Mouse (Mus musculus): Measurements from ENCODE around the gene Adamts16. TPM values are rescaled to one million over a fixed set of nuclear protein-coding genes. Genes with fewer than 3 reads are reported as not detected.

Gene Adamts16
- total RNA-seq, 2 experiments from 2014 or later, result 6.3 to 10.9 TPM

GRCm38 (mm10) chr13:70767462-70767861, 74.1 kb downstream of the Adamts16 start:
- peak; percentile 24 to 33 for DNase-seq (ENCODE audit: low spot score in 2 of 2)

GRCm38 (mm10) chr13:70764682-70765081, 76.9 kb downstream of the Adamts16 start:
- DNase-seq (ENCODE audit: low spot score in 2 of 2), result no peak

GRCm38 (mm10) chr13:70762586-70762985, 79.0 kb downstream of the Adamts16 start:
- no peak for DNase-seq (ENCODE audit: low spot score in 2 of 2)

- no peak for DNase-seq (ENCODE audit: low spot score in 2 of 2)
Measured at GRCm38 (mm10) chr13:70761312-70761711, 80.3 kb downstream of the Adamts16 start.

GRCm38 (mm10) chr13:70760186-70760585, 81.4 kb downstream of the Adamts16 start:
- DNase-seq (ENCODE audit: low spot score in 2 of 2), result no peak

GRCm38 (mm10) chr13:70746294-70747008, 95.2 kb downstream of the Adamts16 start:
- no peak for DNase-seq (ENCODE audit: low spot score in 2 of 2)

- DNase-seq (ENCODE audit: low spot score in 2 of 2), result no peak
Measured at GRCm38 (mm10) chr13:70744416-70745038, 97.1 kb downstream of the Adamts16 start.

- DNase-seq (ENCODE audit: low spot score in 2 of 2), result no peak
Measured at GRCm38 (mm10) chr13:70742693-70743092, 98.9 kb downstream of the Adamts16 start.

GRCm38 (mm10) chr13:70740281-70741240, 101.0 kb downstream of the Adamts16 start:
- no peak for DNase-seq (ENCODE audit: low spot score in 2 of 2)

- no peak for DNase-seq (ENCODE audit: low spot score in 2 of 2)
Measured at GRCm38 (mm10) chr13:70738781-70739180, 102.8 kb downstream of the Adamts16 start.

- no peak for DNase-seq (ENCODE audit: low spot score in 2 of 2)
Measured at GRCm38 (mm10) chr13:70736409-70736808, 105.2 kb downstream of the Adamts16 start.

- no peak for DNase-seq (ENCODE audit: low spot score in 2 of 2)
Measured at GRCm38 (mm10) chr13:70734640-70735039, 107.0 kb downstream of the Adamts16 start.

- DNase-seq (ENCODE audit: low spot score in 2 of 2), result no peak
Measured at GRCm38 (mm10) chr13:70733911-70734310, 107.7 kb downstream of the Adamts16 start.

- no peak for DNase-seq (ENCODE audit: low spot score in 2 of 2)
Measured at GRCm38 (mm10) chr13:70733206-70733605, 108.4 kb downstream of the Adamts16 start.

GRCm38 (mm10) chr13:70732781-70733180, 108.8 kb downstream of the Adamts16 start:
- DNase-seq (ENCODE audit: low spot score in 2 of 2), result no peak

GRCm38 (mm10) chr13:70731349-70731748, 110.3 kb downstream of the Adamts16 start:
- DNase-seq (ENCODE audit: low spot score in 2 of 2), result no peak

GRCm38 (mm10) chr13:70729996-70730395, 111.6 kb downstream of the Adamts16 start:
- no peak for DNase-seq (ENCODE audit: low spot score in 2 of 2)

- no peak for DNase-seq (ENCODE audit: low spot score in 2 of 2)
Measured at GRCm38 (mm10) chr13:70726249-70726648, 115.4 kb downstream of the Adamts16 start.

GRCm38 (mm10) chr13:70724635-70725034, 117.0 kb downstream of the Adamts16 start:
- no peak for DNase-seq (ENCODE audit: low spot score in 2 of 2)

- no peak for DNase-seq (ENCODE audit: low spot score in 2 of 2)
Measured at GRCm38 (mm10) chr13:70724108-70724622, 117.4 kb downstream of the Adamts16 start.

GRCm38 (mm10) chr13:70719994-70720393, 121.6 kb downstream of the Adamts16 start:
- DNase-seq (ENCODE audit: low spot score in 2 of 2), result no peak
